Mouse (Mus musculus) neutrophil, adult 5-6 weeks (primary cell): ENCODE data around the gene Arhgap23. TPM values are rescaled to one million over a fixed set of nuclear protein-coding genes. Genes with fewer than 3 reads are reported as not detected.

ENCODE experiments used
- ATAC-seq: fragments of 151-379, 151-347 bp; 2 replicates; pipeline ENCODE4 v1.8.0; 2017; ENCODE audit warnings: mild to moderate bottlenecking, moderate TSS enrichment; ENCODE audit not compliant: insufficient number of reproducible peaks, poor library complexity, low FRiP score, severe bottlenecking; ENCODE audit errors: extremely low read depth
- total RNA-seq: library from RNA; stranded (forward); fragments of 200-1000 nt; gene quantifications from 2 replicates; pipeline ENCODE4 v1.2.3, GENCODE M21; 2017

Arhgap23 gene
- total RNA-seq, 1 experiment from 2014 or later, result 10.5 TPM

DNA sequence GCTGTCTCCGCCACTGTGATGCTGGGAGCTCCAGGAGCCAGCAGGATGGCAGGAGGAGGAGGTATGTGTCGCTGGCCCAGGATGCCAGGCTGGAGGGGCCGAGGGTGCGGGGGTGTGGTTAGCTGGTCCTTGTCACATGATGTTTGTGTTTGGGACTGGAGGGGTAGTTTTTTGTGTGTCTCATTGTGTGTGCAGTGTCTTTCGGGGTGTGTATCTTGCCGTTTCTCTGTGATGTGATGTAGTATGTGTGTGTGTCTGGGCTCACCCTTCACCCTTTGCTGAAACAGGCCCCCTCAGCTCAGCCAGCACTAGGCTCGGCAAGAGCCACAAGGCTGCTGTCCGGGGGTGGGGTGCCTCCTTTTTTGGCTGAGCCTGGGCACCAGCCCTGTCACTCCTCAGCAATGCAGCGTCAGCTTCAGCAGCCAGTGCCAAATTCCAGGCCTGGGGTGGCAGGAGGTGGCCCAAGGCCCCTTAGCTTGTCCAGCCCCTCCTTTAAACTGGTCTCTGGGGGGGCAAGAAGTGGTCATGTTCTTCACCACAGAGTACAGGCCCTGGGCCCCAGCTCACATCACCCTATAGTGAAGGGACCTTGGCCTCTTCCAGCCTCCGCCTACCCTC lies 35.1 kb downstream of the Arhgap23 start:
- no peak for ATAC-seq

DNA sequence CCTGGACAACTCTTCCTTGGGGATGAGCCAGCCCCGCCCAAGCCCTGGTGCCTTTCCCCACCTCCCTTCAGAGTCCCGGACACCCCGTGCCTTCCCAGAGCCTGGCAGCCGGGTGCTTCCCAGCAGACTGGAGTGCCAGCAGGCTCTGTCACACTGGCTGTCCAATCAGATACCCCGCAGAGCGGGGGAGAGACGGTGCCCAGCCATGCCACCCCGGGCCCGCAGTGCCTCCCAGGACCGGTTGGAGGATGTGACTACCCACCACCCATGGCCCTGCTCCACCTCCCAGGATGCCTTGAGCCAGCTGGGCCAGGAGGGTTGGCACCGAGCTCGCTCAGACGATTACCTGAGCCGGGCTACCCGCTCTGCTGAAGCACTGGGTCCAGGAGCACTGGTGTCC lies 36.3 kb downstream of the Arhgap23 start:
- no peak for ATAC-seq

DNA sequence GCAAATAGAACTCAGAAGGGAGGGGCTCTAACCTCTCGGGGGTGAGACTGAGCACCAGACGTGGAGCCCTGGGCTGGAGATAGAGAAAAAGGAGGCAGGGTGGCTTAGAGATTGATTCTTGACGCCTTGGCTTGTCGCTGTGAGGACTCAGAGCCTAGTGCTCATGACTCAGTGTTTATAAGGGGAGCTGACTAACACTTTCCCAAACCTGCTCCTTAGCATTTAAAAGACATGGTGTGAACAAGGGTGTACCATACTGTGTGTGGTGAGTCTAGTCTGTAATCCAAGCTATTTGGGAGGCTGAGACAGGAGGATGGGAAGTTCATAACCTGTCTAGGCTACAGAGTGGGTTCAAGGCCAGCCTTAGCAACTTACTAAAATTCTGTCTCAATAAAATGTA lies 41.8 kb downstream of the Arhgap23 start:
- no peak for ATAC-seq

DNA sequence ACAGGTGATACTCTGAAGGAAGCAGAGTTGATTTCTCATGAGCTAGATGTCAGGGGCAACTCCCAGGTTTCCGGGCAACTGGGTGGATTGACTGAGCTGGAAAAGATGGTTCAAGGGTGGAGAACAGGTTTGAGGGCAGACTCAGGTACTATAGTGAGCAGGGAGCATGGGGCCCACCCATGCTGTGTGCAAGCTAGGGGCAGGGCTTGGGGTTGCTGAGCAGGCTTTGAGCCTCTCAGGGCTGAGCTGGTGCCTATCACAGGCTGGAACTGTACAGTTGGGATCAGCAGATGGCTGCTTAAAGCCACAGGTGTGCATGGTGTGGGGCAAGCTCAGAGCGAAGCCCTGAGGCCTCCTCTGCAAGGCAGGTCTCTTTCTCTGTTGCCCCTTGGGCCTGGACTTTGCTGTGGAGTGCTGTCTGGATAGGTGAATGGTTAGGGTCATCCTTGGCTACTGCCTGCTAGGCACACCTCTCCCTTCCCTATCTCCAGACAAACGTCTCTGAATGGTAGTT lies 46.0 kb downstream of the Arhgap23 start:
- no peak for ATAC-seq

- ATAC-seq, result no peak
These were observed 47.2 kb downstream of the Arhgap23 start for GRCm38 (mm10) chr11:97462538-97462937.

GRCm38 (mm10) chr11:97463166-97463565 lies 47.8 kb downstream of the Arhgap23 start:
- ATAC-seq, result no peak

DNA sequence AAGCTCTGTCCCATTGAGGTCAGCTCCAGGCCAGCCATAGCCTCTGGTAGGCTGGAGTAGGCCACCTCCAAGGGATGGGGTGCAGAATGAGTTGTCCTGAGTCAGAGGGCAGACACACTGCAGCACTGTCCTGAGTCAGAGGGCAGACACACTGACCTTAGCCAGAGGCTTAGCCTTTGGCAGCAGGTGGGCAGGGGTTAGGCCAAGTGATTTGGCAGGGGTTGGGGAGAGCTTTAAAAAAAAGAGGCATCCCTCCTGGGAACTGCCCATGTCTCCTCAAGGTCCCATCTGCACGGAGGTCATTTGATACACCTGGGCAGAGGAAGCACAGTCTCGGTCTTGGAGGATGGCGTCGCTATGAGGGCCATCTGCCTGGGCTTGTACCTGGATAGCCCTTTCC lies 48.7 kb downstream of the Arhgap23 start:
- ATAC-seq, result no peak

DNA sequence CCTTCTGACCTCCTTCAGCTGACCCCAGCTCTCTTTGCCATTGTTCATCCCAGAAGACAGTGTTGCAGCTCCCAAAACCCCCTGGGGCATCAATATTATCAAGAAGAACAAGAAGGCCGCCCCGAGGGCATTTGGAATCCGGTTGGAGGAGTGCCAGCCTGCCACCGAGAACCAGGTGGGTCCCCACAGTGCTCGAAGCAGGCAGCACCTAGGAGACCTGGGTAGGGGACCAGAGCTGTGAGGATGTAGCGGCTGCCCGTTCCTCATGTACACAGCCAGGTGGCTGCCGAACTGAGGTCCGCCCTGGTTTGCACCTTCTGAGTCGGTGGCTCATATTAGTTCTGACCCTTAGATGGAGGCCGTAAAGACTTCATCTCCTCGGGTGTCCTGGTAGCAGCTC lies 50.6 kb downstream of the Arhgap23 start:
- no peak for ATAC-seq

GRCm38 (mm10) chr11:97466444-97467160 lies 51.3 kb downstream of the Arhgap23 start:
- ATAC-seq, result no peak

DNA sequence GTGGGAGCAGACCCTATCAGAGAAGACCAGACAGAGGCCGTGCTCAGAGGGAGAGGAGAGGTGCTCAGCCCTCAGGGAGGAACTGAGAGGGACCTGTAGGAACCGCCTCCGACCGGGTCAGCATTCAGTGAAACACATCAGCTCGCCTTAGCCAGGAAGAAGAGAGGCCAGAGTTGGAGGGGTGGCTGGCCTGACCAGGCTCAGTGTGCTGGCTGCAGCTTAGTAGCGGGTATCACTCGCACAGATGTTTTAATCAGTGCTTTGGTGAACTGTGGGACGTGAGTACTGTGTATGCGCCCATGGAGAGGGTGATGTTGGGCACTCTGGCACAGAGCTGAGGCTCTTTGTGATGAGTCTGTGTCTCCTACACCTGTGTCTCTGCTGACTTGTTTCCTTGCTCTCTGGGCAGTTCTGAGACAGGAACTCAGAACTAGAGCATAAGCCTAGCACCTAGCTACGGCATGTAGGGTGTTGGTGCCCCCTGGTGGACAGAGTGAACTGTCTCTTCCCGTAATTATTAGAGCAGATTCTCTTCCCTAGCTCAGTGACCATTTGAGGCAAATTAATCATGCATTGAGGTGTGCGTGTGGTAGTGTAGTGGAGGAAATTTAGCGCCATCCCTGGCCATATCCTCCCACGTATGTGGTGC lies 53.4 kb downstream of the Arhgap23 start:
- peak; percentile 76 for ATAC-seq

DNA sequence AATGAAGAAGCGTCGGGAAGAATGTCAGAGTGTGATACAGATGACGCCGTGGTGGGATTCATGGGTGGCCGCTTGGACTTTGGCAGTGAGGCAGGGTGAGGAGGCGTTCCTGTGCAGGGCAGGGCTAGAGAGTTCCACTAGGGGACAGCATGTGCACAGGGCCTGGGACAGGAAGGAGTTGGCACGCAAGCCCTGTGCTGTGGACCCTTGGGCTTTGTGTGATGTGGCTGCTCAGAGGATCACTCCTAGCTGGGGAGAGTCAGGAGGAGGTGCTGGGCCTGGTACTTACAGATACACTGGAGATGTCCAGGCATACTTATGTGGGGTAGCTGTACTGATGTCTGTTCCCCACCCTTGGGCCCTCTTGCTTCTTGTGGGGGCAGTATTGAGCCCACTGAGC lies 54.5 kb downstream of the Arhgap23 start:
- no peak for ATAC-seq

DNA sequence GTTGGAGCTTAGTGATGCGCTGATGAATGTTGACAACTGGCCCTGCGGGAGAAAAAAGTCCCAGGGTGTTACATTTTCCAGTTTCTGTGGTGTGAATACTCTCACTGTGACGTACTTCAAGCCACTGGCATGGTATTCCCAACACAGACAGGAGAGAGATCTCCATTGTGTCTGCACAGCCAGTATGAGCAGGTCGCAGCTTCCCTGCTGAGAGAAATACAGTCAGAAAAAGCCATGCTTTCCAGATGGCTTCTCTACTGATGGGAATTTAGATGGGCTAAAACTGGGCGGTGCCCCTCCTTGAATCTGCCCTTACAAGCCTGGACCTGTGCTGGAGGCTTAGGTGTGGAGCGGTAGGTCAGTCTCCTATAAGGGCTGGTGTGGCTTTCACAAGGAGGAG lies 55.9 kb downstream of the Arhgap23 start:
- no peak for ATAC-seq

DNA sequence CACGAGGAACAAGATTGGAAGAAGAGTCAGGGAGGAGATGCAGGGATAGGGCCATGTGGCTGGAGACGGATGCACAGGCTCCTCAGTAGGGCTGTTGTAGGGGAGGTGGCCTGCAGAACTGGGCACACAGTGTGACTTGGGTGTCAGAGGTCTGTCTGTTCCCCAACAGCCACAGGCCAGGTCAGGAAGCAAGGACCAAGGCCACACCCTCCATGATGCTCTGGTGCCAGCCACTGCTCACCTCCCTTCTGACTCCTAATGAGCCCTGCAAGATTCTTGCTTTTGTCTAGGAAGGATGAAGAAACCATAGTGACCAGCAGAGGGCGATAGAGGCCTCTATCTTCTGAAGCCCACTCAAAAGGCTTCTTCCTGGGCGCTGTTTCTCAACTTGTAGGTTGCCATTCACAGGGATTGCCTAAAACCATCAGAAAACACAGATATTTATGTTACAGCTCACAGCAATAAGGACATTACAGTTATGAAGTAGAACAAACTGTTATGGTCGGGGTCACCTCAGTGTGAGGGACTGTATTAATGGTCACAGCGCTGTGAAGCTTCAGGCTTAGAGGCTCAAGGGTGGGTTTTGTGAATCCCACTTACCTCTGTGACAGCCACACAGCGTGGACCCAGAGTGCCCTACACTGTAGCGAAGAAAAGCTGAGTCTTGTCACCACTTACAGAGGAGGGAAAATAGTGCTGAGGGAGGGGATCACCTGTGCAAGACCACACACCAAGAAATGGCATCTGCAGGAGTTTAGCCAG lies 61.2 kb downstream of the Arhgap23 start:
- ATAC-seq, result peak; percentile 53; the same call in 1 of the 2 replicates

- no peak for ATAC-seq
These were observed 62.1 kb downstream of the Arhgap23 start for GRCm38 (mm10) chr11:97477431-97477830.

DNA sequence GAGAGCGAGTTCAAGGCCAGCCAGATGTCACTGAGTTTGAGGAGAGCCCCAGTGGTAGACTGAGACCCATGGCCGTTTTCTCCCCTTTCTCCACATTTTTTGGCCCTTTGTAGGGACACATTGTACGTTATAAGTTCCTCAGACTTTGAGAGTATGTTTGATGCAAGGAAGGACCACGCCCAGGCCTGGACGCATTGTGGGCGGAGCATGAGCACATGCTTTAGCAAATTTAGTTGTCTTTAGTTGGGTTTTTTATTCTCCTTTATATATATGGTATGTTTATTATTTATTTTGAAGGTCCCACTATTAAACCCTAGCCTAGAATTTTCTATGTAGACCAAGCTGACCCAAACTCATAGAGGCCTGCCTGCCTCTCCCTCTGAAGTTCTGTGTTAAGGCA lies 63.0 kb downstream of the Arhgap23 start:
- no peak for ATAC-seq

DNA sequence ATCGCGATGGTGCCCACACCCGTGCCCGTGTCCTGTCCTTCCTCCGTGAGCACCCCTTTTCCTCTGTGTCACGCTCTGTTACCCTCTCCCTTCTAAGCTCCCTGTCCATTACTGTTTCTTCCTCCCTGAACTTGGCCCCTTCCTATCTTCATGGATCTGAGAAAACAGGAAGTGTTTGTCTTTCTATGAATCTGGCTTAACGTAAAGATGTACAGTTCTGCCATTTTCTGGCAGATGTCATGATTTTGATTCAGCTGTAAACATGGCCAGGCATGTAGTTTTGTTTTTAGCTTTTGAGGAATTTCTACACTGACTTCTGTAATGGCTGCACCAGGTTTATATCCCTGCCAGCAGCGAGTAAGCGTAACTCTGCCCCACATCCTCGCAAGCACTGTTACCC lies 63.8 kb downstream of the Arhgap23 start:
- ATAC-seq, result no peak

GRCm38 (mm10) chr11:97479824-97480223 lies 64.5 kb downstream of the Arhgap23 start:
- ATAC-seq, result no peak

DNA sequence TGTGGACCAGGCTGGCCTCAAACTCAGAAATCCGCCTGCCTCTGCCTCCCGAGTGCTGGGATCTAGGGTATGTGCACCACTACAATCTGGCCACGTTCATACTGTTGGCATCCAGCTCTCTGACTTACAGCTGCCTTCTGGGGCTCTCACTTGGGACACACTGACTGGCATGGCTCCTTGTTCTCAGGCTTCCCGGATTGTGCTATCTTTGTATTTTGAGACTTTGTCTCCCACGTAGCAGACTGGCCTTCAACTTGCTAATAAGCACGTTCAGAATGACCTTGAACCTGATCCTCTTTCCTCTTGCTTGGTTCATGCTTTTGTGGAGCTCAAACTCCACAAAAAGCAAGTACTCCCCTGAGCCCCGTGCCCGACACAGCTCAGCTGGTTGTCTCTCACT lies 70.3 kb downstream of the Arhgap23 start:
- ATAC-seq, result no peak

GRCm38 (mm10) chr11:97487656-97488055 lies 72.3 kb downstream of the Arhgap23 start:
- no peak for ATAC-seq
